Comparison of ENCODE assay signal across 9 mouse cellular contexts in genomic region chr6:39066935-39067578, GRCm38 (mm10). TPM values are rescaled to one million over a fixed set of nuclear protein-coding genes. Genes with fewer than 3 reads are reported as not detected.
DNase-seq lines count a peak whose midpoint lies in the region; TF ChIP-seq lines count a peak whose summit lies in the region.
"Had no signal": no experiment of that assay in that cellular context is flagged by ENCODE, and none has a peak within 500 bp of the region (broad histone marks: within the 10 kb centered on the region; RNA-seq: fewer than 3 reads in every experiment).

No protein-coding gene starts in this region.

- peak; percentile 88 for TF ChIP-seq CTCF in ES-Bruce4 (IDR thresholded peaks at IDR 0.05; ENCODE audit: low read depth, low read length)
- peak; percentile 90 for TF ChIP-seq CTCF in olfactory bulb, adult 2 months (IDR thresholded peaks at IDR 0.05; ENCODE audit: insufficient read depth, low read depth, low read length)

- H3K9ac ChIP-seq in ES-Bruce4 (ENCODE audit: low read depth, poor library complexity, severe bottlenecking) = no peak overlapping the region
- H3K9ac ChIP-seq: heart, embryonic 13.5 days had no signal

- H3K4me1 ChIP-seq in ES-Bruce4 (ENCODE audit: control insufficient read depth, insufficient read depth, low read length) = no peaks in the 10 kb centered on the region
- H3K4me1 ChIP-seq in olfactory bulb, adult 2 months (ENCODE audit: control insufficient read depth, insufficient read depth, low read length) = no peaks in the 10 kb centered on the region

- 38% methylated on average over 12 of the region's 12 CpGs for WGBS in olfactory bulb, adult 2 months

- H3K27ac ChIP-seq in ES-Bruce4 (ENCODE audit: insufficient read depth, low read length) = no peak overlapping the region
- H3K27ac ChIP-seq in olfactory bulb, adult 2 months (ENCODE audit: insufficient read depth, low read depth, low read length) = no peak overlapping the region
- H3K27ac ChIP-seq: heart, embryonic 13.5 days had no signal

- H3K9me3 ChIP-seq in ES-Bruce4 (replicated peaks; ENCODE audit: control insufficient read depth, insufficient read depth, low read length, poor library complexity, severe bottlenecking) = no peaks in the 10 kb centered on the region
- H3K9me3 ChIP-seq: heart, embryonic 13.5 days had no signal

- H3K27me3 ChIP-seq in ES-Bruce4 (ENCODE audit: control insufficient read depth, insufficient read depth, low read length, poor library complexity, severe bottlenecking) = no peaks in the 10 kb centered on the region
- H3K27me3 ChIP-seq: heart, embryonic 13.5 days had no signal

- no peak for TF ChIP-seq POLR2A in ES-Bruce4 (IDR thresholded peaks at IDR 0.05; ENCODE audit: insufficient read depth, low read length)
- TF ChIP-seq POLR2A in olfactory bulb, adult 2 months (IDR thresholded peaks at IDR 0.05; ENCODE audit: insufficient read depth, low read depth, low read length) = no peak

- TF ChIP-seq EP300 in ES-Bruce4 (IDR thresholded peaks at IDR 0.05; ENCODE audit: insufficient read depth, low read depth, low read length) = no peak

- DNase-seq in brain, embryonic 18.5 days (ENCODE audit: low read depth, low spot score) = peak; percentile 51
- DNase-seq in fibroblast of lung, adult 2 months (ENCODE audit: low read depth) = peak; percentile 26
- DNase-seq in heart, postnatal 4 days = peak; percentile 89
- peak; percentile 66 to 90 for DNase-seq in layer of hippocampus, adult 18-20 months (ENCODE audit: low spot score in 2 of 2)
- peak; percentile 72 to 81 for DNase-seq in lung, adult 18-20 months
- DNase-seq in testis, postnatal 14 days (ENCODE audit: low spot score) = peak; percentile 28

- no peaks in the 10 kb centered on the region for H3K36me3 ChIP-seq in ES-Bruce4 (ENCODE audit: control insufficient read depth, insufficient read depth, low read length, poor library complexity, severe bottlenecking)
- H3K36me3 ChIP-seq: heart, embryonic 13.5 days had no signal

- H3K4me3 ChIP-seq in ES-Bruce4 (ENCODE audit: low read depth, low read length) = no peak overlapping the region
- H3K4me3 ChIP-seq in olfactory bulb, adult 2 months (ENCODE audit: insufficient read depth, low read depth, low read length) = no peak overlapping the region
- H3K4me3 ChIP-seq: heart, embryonic 13.5 days had no signal

RNA-seq across cellular contexts. Expression of gene Parp12, which starts 51.1 kb away (rescaled TPM):
- 9.7 and 10.7 TPM in 2 replicates for polyA plus RNA-seq in ES-Bruce4 (2011; ENCODE audit: insufficient read depth, insufficient read length, low read depth, missing spikeins)
- total RNA-seq in heart, postnatal 4 days (2021) = 10 to 100 TPM; 14.6 to 15.7 TPM
- 1 to 10 TPM; 6.5 to 6.6 TPM for total RNA-seq in layer of hippocampus, adult 18-20 months (2021)
- not detected in 2 replicates for polyA plus RNA-seq in olfactory bulb, adult 2 months (2012; ENCODE audit: insufficient read depth, insufficient read length, low replicate concordance, missing spikeins)

Comparison
In these comparisons a context has a peak if more than half of its experiments do, and no peak if none do; other contexts are left out.
1. DNase-seq: peak in every context shown above with its lines; median percentile 89 in heart, postnatal 4 days; 78 in layer of hippocampus, adult 18-20 months; 76 in lung, adult 18-20 months; 51 in brain, embryonic 18.5 days; 28 in testis, postnatal 14 days; 26 in fibroblast of lung, adult 2 months.